Mouse (Mus musculus) heart, postnatal 0 days (tissue): ENCODE measurements around the gene Slc46a2. TPM values are rescaled to one million over a fixed set of nuclear protein-coding genes. Genes with fewer than 3 reads are reported as not detected.

Experiments
- ATAC-seq: fragments of 200-750 bp; cut with Nextera tagmentation; 2 replicates; pipeline ENCODE4 v1.8.0; 2017; ENCODE audit warnings: low read depth, moderate number of reproducible peaks, moderate library complexity; ENCODE audit not compliant: insufficient read depth
- DNase-seq: peaks from one replicate; pipeline ENCODE4 v3.0.0-alpha.2; 2016; ENCODE audit warnings: low spot score
- H3K27ac ChIP-seq: fragments of 300-500 bp; sonication (generic); 2 replicates; pipeline ENCODE4 v1.5.1; 2014; ENCODE audit warnings: low read depth, mild to moderate bottlenecking
- H3K27me3 ChIP-seq: fragments of 300-500 bp; sonication (generic); 2 replicates; pipeline ENCODE4 v1.6.1; 2014; ENCODE audit warnings: low read length, mixed read lengths; ENCODE audit not compliant: control insufficient read depth, insufficient read depth
- H3K36me3 ChIP-seq: fragments of 300-500 bp; sonication (generic); replicated peaks from 2 replicates; pipeline ENCODE4 v1.6.1; 2014; ENCODE audit warnings: low read length, mixed read lengths; ENCODE audit not compliant: control insufficient read depth, insufficient read depth
- H3K4me1 ChIP-seq: fragments of 300-500 bp; sonication (generic); 2 replicates; pipeline ENCODE4 v1.6.1; 2014; ENCODE audit warnings: antibody characterized with exemption; ENCODE audit not compliant: control insufficient read depth, insufficient read depth
- H3K4me2 ChIP-seq: fragments of 300-500 bp; sonication (generic); 2 replicates; pipeline ENCODE4 v1.6.1; 2014; ENCODE audit warnings: low read depth, mild to moderate bottlenecking, low read length, moderate library complexity
- H3K4me3 ChIP-seq: fragments of 300-500 bp; sonication (generic); 2 replicates; pipeline ENCODE4 v1.5.1; 2014; ENCODE audit warnings: low read depth, low read length
- H3K9ac ChIP-seq: fragments of 300-500 bp; sonication (generic); replicated peaks from 2 replicates; pipeline ENCODE4 v1.6.1; 2014; ENCODE audit warnings: low read depth, low read length, mixed read lengths
- H3K9me3 ChIP-seq: fragments of 300-500 bp; sonication (generic); replicated peaks from 2 replicates; pipeline ENCODE4 v1.6.1; 2016; ENCODE audit warnings: low read length; ENCODE audit not compliant: control insufficient read depth
- CTCF ChIP-seq: IDR thresholded peaks from 2 replicates; pipeline ENCODE4 v1.5.1; 2016; ENCODE audit warnings: antibody characterized with exemption, control low read depth, low read depth
- EP300 ChIP-seq: IDR thresholded peaks from 2 replicates; pipeline ENCODE4 v1.6.1; 2016; ENCODE audit warnings: antibody characterized with exemption, low read depth
- WGBS: fragments of 180-500 bp; shearing (Covaris S2); extraction: QIAGEN DNeasy Blood & Tissue Kit; methylation state at CpG from one replicate; pipeline ENCODE4 v1.1.7; 2014; 5-methylcytosine and 5-hydroxymethylcytosine counted together
- polyA plus RNA-seq: library from polyadenylated mRNA; unstranded; fragments of >200 nt; fragmentation: Nextera tagmentation; extraction: Ambion mirVana; gene quantifications from 2 replicates; pipeline ENCODE4 v1.2.1, GENCODE M21; 2015
- total RNA-seq: library from RNA; depleted of rRNA; stranded (reverse); fragments of >200 nt; gene quantifications from 2 replicates; pipeline ENCODE4 v1.2.3, GENCODE M21; 2014; ENCODE audit warnings: low replicate concordance

The Slc46a2 gene
- total and polyA plus RNA-seq, 2 experiments from 2014 or later, result 0.14 to 2.5 TPM

DNA sequence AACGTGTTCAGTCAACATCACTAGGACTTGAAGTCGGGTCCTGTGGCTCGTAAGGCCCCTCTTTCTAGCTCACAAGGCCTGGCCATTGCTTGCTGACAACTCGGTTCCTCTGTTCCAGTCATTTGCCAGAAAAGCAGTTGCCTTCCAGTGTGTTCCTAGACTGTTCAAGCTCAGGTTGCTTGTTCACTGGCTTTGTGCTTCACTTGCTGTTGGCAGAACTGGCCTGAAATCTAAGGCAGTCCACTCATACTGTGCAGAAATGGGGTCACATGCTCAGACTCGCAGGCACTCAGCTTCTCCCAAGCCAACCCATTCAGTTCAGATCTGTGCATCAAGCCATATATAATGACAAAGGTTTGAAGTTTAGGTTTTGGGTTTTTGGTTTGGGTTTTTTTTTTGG, 34.1 kb downstream of the Slc46a2 start:
- TF ChIP-seq EP300, result no peak
- TF ChIP-seq CTCF, result no peak
- ATAC-seq, result no peak
- H3K4me1 ChIP-seq, result no peaks in the 10 kb centered on the region
- H3K9me3 ChIP-seq, result no peaks in the 10 kb centered on the region
- H3K9ac ChIP-seq, result no peak overlapping the region
- no peaks in the 10 kb centered on the region for H3K27me3 ChIP-seq
- H3K4me3 ChIP-seq, result no peak overlapping the region
- no peak overlapping the region for H3K4me2 ChIP-seq
- H3K27ac ChIP-seq, result no peak overlapping the region
- 86% methylated on average over 5 of the region's 5 CpGs for WGBS
- no peak for DNase-seq
- peaks cover 44% of the 10 kb centered on the region for H3K36me3 ChIP-seq

GRCm38 (mm10) chr4:59879444-59879843, 35.4 kb downstream of the Slc46a2 start:
- Histone ChIP-seq H3K27me3 (no peaks in the 10 kb centered on the region), H3K4me1 (no peaks in the 10 kb centered on the region), H3K36me3 (peaks cover 34% of the 10 kb centered on the region), H3K4me2 (no peak overlapping the region), H3K9me3 (no peaks in the 10 kb centered on the region), H3K27ac (no peak overlapping the region), H3K9ac (no peak overlapping the region), H3K4me3 (no peak overlapping the region)
- ATAC-seq, result no peak
- WGBS, result 71% methylated on average over 3 of the region's 3 CpGs
- TF ChIP-seq EP300, result no peak
- no peak for TF ChIP-seq CTCF
- no peak for DNase-seq

- WGBS, result 57% methylated on average over 8 of the region's 8 CpGs
- no peak for DNase-seq
- Histone ChIP-seq H3K36me3 (peaks cover 34% of the 10 kb centered on the region), H3K9ac (no peak overlapping the region), H3K4me2 (no peak overlapping the region), H3K4me3 (no peak overlapping the region), H3K27me3 (no peaks in the 10 kb centered on the region), H3K9me3 (no peaks in the 10 kb centered on the region), H3K27ac (peak overlapping the region; percentile 15; the same call in 1 of the 2 replicates), H3K4me1 (no peaks in the 10 kb centered on the region)
- no peak for TF ChIP-seq EP300
- no peak for TF ChIP-seq CTCF
- no peak for ATAC-seq
These were observed 36.3 kb downstream of the Slc46a2 start for GRCm38 (mm10) chr4:59878595-59878994.

DNA sequence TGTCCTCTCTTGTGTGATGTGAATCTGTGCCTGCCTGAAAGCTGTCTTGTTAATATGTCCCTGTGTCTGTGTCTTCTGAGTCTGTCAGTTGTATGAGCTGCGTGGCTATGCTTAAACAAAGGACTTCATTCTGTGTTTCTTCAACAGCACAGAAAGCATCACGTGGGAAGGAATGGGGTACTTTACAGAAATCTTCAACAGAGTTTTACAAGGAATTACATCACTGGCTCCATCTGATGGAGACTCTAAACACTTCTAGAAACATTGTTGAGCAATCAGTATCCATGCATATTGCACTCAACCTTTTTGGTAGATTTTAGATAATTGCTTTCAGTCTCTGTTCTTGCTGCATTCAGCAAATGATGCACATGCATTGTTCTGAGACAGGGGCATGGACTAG, 37.8 kb downstream of the Slc46a2 start:
- 84% methylated on average over 2 of the region's 2 CpGs for WGBS
- ATAC-seq (no peak), DNase-seq (no peak)
- Histone ChIP-seq H3K27me3 (no peaks in the 10 kb centered on the region), H3K4me2 (no peak overlapping the region), H3K4me3 (no peak overlapping the region), H3K27ac (no peak overlapping the region), H3K4me1 (no peaks in the 10 kb centered on the region), H3K36me3 (peaks cover 24% of the 10 kb centered on the region), H3K9ac (no peak overlapping the region), H3K9me3 (no peaks in the 10 kb centered on the region)
- no peak for TF ChIP-seq EP300

- Histone ChIP-seq H3K9ac (no peak overlapping the region), H3K9me3 (no peaks in the 10 kb centered on the region), H3K4me1 (no peaks in the 10 kb centered on the region), H3K27ac (no peak overlapping the region), H3K36me3 (peaks cover 20% of the 10 kb centered on the region), H3K27me3 (no peaks in the 10 kb centered on the region), H3K4me3 (no peak overlapping the region), H3K4me2 (no peak overlapping the region)
- TF ChIP-seq EP300 (no peak), CTCF (no peak)
- DNase-seq (no peak), ATAC-seq (no peak)
- WGBS, result 79% methylated on average over 6 of the region's 6 CpGs
These were observed 38.3 kb downstream of the Slc46a2 start for GRCm38 (mm10) chr4:59876570-59876969.

DNA sequence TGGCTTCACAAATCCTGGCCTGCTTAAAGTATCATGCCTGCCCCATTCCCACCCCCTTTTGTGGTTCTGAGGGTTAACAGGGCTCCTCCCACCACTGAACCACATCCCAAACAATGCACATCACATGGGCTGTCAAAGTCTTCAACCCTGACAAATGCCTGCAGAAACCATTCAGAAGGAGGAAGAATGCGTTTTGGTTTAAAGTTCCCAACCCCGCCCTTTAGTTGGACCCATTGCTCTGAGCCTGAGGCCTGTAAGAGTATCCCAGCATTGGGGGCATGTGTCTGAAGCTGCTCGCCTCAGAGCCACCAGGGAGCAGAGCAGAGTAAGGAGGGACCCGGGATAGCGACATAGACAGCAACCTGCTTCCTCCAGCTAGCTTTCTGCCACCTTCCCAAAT, 41.0 kb downstream of the Slc46a2 start:
- Histone ChIP-seq H3K27ac (no peak overlapping the region), H3K9ac (no peak overlapping the region), H3K4me2 (no peak overlapping the region), H3K36me3 (no peaks in the 10 kb centered on the region), H3K27me3 (no peaks in the 10 kb centered on the region), H3K4me3 (no peak overlapping the region), H3K9me3 (no peaks in the 10 kb centered on the region), H3K4me1 (peaks cover 13% of the 10 kb centered on the region)
- no peak for TF ChIP-seq EP300
- peak; percentile 9; the same call in 1 of the 2 replicates for TF ChIP-seq CTCF
- WGBS, result 65% methylated on average over 5 of the region's 5 CpGs
- DNase-seq (no peak), ATAC-seq (0 out of 2 replicates have a peak, but pooled peaks have one; percentile 44)
